ENCODE assay signal across 17 mouse cellular contexts in the genomic region with DNA sequence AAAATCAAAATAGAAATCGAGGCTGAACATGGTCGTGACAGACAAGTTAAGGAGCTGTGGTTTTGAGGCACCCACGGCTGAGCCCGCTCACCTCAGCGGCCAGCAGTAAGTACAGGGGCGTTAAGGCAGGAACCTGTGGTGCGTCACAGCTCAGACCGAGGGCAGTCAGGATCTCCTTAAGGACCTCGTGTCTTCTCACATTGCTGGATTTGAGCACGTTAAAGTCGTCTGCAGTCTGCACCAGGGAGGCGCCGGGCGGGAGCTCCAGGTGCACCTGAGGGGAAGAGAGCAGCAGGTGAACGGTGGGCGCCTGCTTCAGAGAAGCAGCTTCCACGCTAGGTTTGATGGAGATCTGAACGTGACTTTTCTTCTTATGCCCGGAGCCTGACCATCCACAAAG. TPM values are rescaled to one million over a fixed set of nuclear protein-coding genes. Genes with fewer than 3 reads are reported as not detected.
DNase-seq lines count a peak whose midpoint lies in the region; TF ChIP-seq lines count a peak whose summit lies in the region.
"Had no signal": no experiment of that assay in that cellular context is flagged by ENCODE, and none has a peak within 500 bp of the region (broad histone marks: within the 10 kb centered on the region; RNA-seq: fewer than 3 reads in every experiment).

No protein-coding gene starts in this region.

- no peak for TF ChIP-seq CTCF in gastrocnemius, adult 2 months (IDR thresholded peaks at IDR 0.05)

- H3K27ac ChIP-seq in gastrocnemius, adult 2 months, result no peak overlapping the region

- intact Hi-C loops in gastrocnemius, adult 2 months (cut with DNase I), result no loop called here

- peak; percentile 11 for DNase-seq in gastrocnemius, adult 2 months
- DNase-seq in gastrocnemius, adult 18-20 months (ENCODE audit: low spot score), result no peak
- peak; percentile 74 for DNase-seq in heart, adult 11 months
- DNase-seq in heart, postnatal 4 days, result no peak
- peak; percentile 2 for DNase-seq in right cerebral cortex, postnatal 14 days
- no peak for DNase-seq in right cerebral cortex, adult 2 months (ENCODE audit: low spot score in 2 of 2)
- DNase-seq in thymus, postnatal 4 days, result peak; percentile 7
- no peak for DNase-seq in thymus, postnatal 10 days (ENCODE audit: low spot score in 2 of 2)
- DNase-seq: adrenal gland, adult 2 months; adrenal gland, adult 8-10 months; adrenal gland, postnatal 10 days; adrenal gland, postnatal 14 days; adrenal gland, postnatal 25 days; adrenal gland, postnatal 36 days; B cell, adult 2 months; cerebellum, adult 11 months; cerebellum, adult 11-12 months had no signal

- H3K4me3 ChIP-seq in gastrocnemius, adult 2 months, result no peak overlapping the region

RNA-seq across cellular contexts. Expression of a gene that starts 50.9 kb away (rescaled TPM):
- 10 to 100 TPM in 1 of 2 experiments, 1 to 10 TPM in 1; 7.5 to 10.3 TPM for total RNA-seq in gastrocnemius, adult 2 months (2021)
- total RNA-seq in gastrocnemius, adult 18-20 months (2021), result 10 to 100 TPM in 1 of 2 experiments, 1 to 10 TPM in 1; 9.8 to 10.8 TPM
- total RNA-seq in heart, postnatal 4 days (2021), result 1 to 10 TPM; 8.0 to 8.2 TPM

Comparison
In these comparisons a context has a peak if more than half of its experiments do, and no peak if none do; other contexts are left out.
1. DNase-seq: peak in gastrocnemius, adult 2 months (single experiment), heart, adult 11 months (single experiment), right cerebral cortex, postnatal 14 days (single experiment) and thymus, postnatal 4 days (single experiment); none in gastrocnemius, adult 18-20 months (single experiment), heart, postnatal 4 days (single experiment), right cerebral cortex, adult 2 months (0 of 2) and thymus, postnatal 10 days (0 of 2).